Mouse (Mus musculus) retina, postnatal 1 day (tissue): ENCODE measurements around the gene Adgrf4.

Source experiments
- DNase-seq: peaks from one replicate; pipeline ENCODE4 v3.0.0-alpha.2; 2012

Gene Adgrf4

GRCm38 (mm10) chr17:42692136-42692535, at the start of gene Adgrf4:
Gene Adgrf4 (minus strand): TSS chr17:42692284.
- no peak for DNase-seq

GRCm38 (mm10) chr17:42741801-42742217, 49.7 kb upstream of the Adgrf4 start, which contains the start of gene Adgrf2:
Gene Adgrf2 (minus strand): TSS chr17:42742179.
- DNase-seq, result peak; percentile 38

GRCm38 (mm10) chr17:42738794-42739193, 46.7 kb upstream of the Adgrf4 start:
- no peak for DNase-seq

GRCm38 (mm10) chr17:42717161-42717560, 25.1 kb upstream of the Adgrf4 start:
- DNase-seq, result no peak

GRCm38 (mm10) chr17:42714991-42715390, 22.9 kb upstream of the Adgrf4 start:
- DNase-seq, result no peak

GRCm38 (mm10) chr17:42710717-42711116, 18.6 kb upstream of the Adgrf4 start:
- no peak for DNase-seq

- no peak for DNase-seq
Measured at GRCm38 (mm10) chr17:42705611-42706010, 13.5 kb upstream of the Adgrf4 start.

GRCm38 (mm10) chr17:42702198-42702597, 10.1 kb upstream of the Adgrf4 start:
- DNase-seq, result no peak

GRCm38 (mm10) chr17:42694730-42695129, 2.6 kb upstream of the Adgrf4 start:
- DNase-seq, result no peak

GRCm38 (mm10) chr17:42690531-42690930, 1.6 kb downstream of the Adgrf4 start:
- no peak for DNase-seq

GRCm38 (mm10) chr17:42658634-42659422, 33.3 kb downstream of the Adgrf4 start:
- peak; percentile 68 for DNase-seq

GRCm38 (mm10) chr17:42643416-42643815, 48.7 kb downstream of the Adgrf4 start:
- no peak for DNase-seq

GRCm38 (mm10) chr17:42630206-42630605, 61.9 kb downstream of the Adgrf4 start:
- DNase-seq, result no peak

- peak; percentile 77 for DNase-seq
Measured at GRCm38 (mm10) chr17:42613043-42613737, 78.9 kb downstream of the Adgrf4 start.

GRCm38 (mm10) chr17:42611295-42611694, 80.8 kb downstream of the Adgrf4 start, which contains the start of gene Opn5:
Gene Opn5 (minus strand): TSS chr17:42611395.
- no peak for DNase-seq

- DNase-seq, result peak; percentile 43
Measured at GRCm38 (mm10) chr17:42608270-42608669, 83.8 kb downstream of the Adgrf4 start.
